Mouse (Mus musculus): ENCODE measurements around the gene Hist1h4h. TPM values are rescaled to one million over a fixed set of nuclear protein-coding genes. Genes with fewer than 3 reads are reported as not detected.

The Hist1h4h gene
- total RNA-seq, 1 experiment from 2014 or later: 194 TPM

Other genes with a start within 250 kb of the Hist1h4h start
- 19.2 TPM for gene Zfp322a, start 161.8 kb upstream of the Hist1h4h start, total RNA-seq (2023)
- gene Abt1, start 107.2 kb upstream of the Hist1h4h start, total RNA-seq (2023): 18.1 TPM
- not detected for gene Btn1a1, start 65.1 kb upstream of the Hist1h4h start, total RNA-seq (2023)
- not detected for gene Btn2a2, start 42.2 kb upstream of the Hist1h4h start, total RNA-seq (2023)
- gene Hist1h2af, start 2.9 kb downstream of the Hist1h4h start, total RNA-seq (2023): 10.1 TPM
- not detected for gene Hist1h3g, start 4.4 kb downstream of the Hist1h4h start, total RNA-seq (2023)
- gene Hist1h2bh, start 12.3 kb downstream of the Hist1h4h start, total RNA-seq (2023): 4.1 TPM
- gene Hist1h3f, start 13.0 kb downstream of the Hist1h4h start, total RNA-seq (2023): 49.5 TPM
- gene Hist1h4f, start 20.6 kb downstream of the Hist1h4h start, total RNA-seq (2023): 34.0 TPM
- gene Hist1h1d, start 22.2 kb downstream of the Hist1h4h start, total RNA-seq (2023): 5.9 TPM
- gene Hist1h3e, start 31.3 kb downstream of the Hist1h4h start, total RNA-seq (2023): 112 TPM
- gene Hist1h2ae, start 40.2 kb downstream of the Hist1h4h start, total RNA-seq (2023): 7.7 TPM
- 132 TPM for gene Hist1h2bg, start 40.3 kb downstream of the Hist1h4h start, total RNA-seq (2023)
- gene Hist1h2bf, start 43.1 kb downstream of the Hist1h4h start, total RNA-seq (2023): 76.2 TPM
- 2.4 TPM for gene Hist1h2ad, start 43.3 kb downstream of the Hist1h4h start, total RNA-seq (2023)
- 2.3 TPM for gene Hist1h3d, start 44.7 kb downstream of the Hist1h4h start, total RNA-seq (2023)
- 124 TPM for gene Hist1h4d, start 50.5 kb downstream of the Hist1h4h start, total RNA-seq (2023)
- gene Hist1h2be, start 90.1 kb downstream of the Hist1h4h start, total RNA-seq (2023): 10.8 TPM
- 135 TPM for gene Hist1h1e, start 91.5 kb downstream of the Hist1h4h start, total RNA-seq (2023)
- gene Hist1h2ac, start 152.9 kb downstream of the Hist1h4h start, total RNA-seq (2023): 8.0 TPM
- gene Hist1h2bc, start 153.1 kb downstream of the Hist1h4h start, total RNA-seq (2023): 12.8 TPM
- gene Hist1h1t, start 164.8 kb downstream of the Hist1h4h start, total RNA-seq (2023): not detected
- 109 TPM for gene Hist1h4c, start 167.4 kb downstream of the Hist1h4h start, total RNA-seq (2023)
- gene Hfe, start 179.8 kb downstream of the Hist1h4h start, total RNA-seq (2023): 4.6 TPM
- 627 TPM for gene Hist1h1c, start 207.8 kb downstream of the Hist1h4h start, total RNA-seq (2023)
- 6.9 TPM for gene Hist1h3c, start 214.6 kb downstream of the Hist1h4h start, total RNA-seq (2023)
- gene Hist1h2bb, start 215.7 kb downstream of the Hist1h4h start, total RNA-seq (2023): 12.3 TPM
- gene Hist1h2ab, start 220.1 kb downstream of the Hist1h4h start, total RNA-seq (2023): 12.8 TPM
- 15.6 TPM for gene Hist1h3b, start 221.2 kb downstream of the Hist1h4h start, total RNA-seq (2023)
- 29.3 TPM for gene Hist1h4b, start 226.0 kb downstream of the Hist1h4h start, total RNA-seq (2023)
- 93.4 TPM for gene Hist1h4a, start 230.2 kb downstream of the Hist1h4h start, total RNA-seq (2023)
- gene Hist1h3a, start 231.3 kb downstream of the Hist1h4h start, total RNA-seq (2023): 100 TPM
- gene Hist1h1a, start 232.6 kb downstream of the Hist1h4h start, total RNA-seq (2023): 22.0 TPM
- gene Trim38, start 238.9 kb downstream of the Hist1h4h start, total RNA-seq (2023): not detected